Mouse (Mus musculus) forebrain, embryonic 14.5 days (tissue): ENCODE data around the gene Gast. TPM values are rescaled to one million over a fixed set of nuclear protein-coding genes. Genes with fewer than 3 reads are reported as not detected.
"Not testable (repeated sequence)": the region's sequence is repeated elsewhere in the genome, so short reads cannot be mapped to it uniquely, and the experiment has no call there.

Source experiments
- ATAC-seq: fragments of 200-750 bp; cut with Nextera tagmentation; 2 replicates; pipeline ENCODE4 v1.8.0; 2017; ENCODE audit warnings: mild to moderate bottlenecking, moderate library complexity
- DNase-seq: peaks from one replicate; pipeline ENCODE4 v3.0.0-alpha.2; 2015; ENCODE audit warnings: low spot score
- H3K27ac ChIP-seq: fragments of 300-500 bp; sonication (generic); 2 replicates; pipeline ENCODE4 v1.5.1; 2014; ENCODE audit warnings: low read depth, mild to moderate bottlenecking, control low read depth, low read length, moderate library complexity
- H3K27me3 ChIP-seq: fragments of 300-500 bp; sonication (generic); replicated peaks from 2 replicates; pipeline ENCODE4 v1.6.1; 2014; ENCODE audit warnings: low read length, control low read depth, mixed read lengths; ENCODE audit not compliant: control insufficient read depth, insufficient read depth
- H3K36me3 ChIP-seq: fragments of 300-500 bp; sonication (generic); 2 replicates; pipeline ENCODE4 v1.6.1; 2014; ENCODE audit warnings: low read length, control low read depth; ENCODE audit not compliant: control insufficient read depth, insufficient read depth
- H3K4me1 ChIP-seq: fragments of 300-500 bp; sonication (generic); 2 replicates; pipeline ENCODE4 v1.6.1; 2014; ENCODE audit warnings: antibody characterized with exemption, low read length, control low read depth; ENCODE audit not compliant: control insufficient read depth, insufficient read depth
- H3K4me2 ChIP-seq: fragments of 300-500 bp; sonication (generic); 2 replicates; pipeline ENCODE4 v1.6.1; 2014; ENCODE audit warnings: mild to moderate bottlenecking, control low read depth, low read length
- H3K4me3 ChIP-seq: fragments of 300-500 bp; sonication (generic); 2 replicates; pipeline ENCODE4 v1.5.1; 2014; ENCODE audit warnings: low read depth, low read length, control low read depth
- H3K9ac ChIP-seq: fragments of 300-500 bp; sonication (generic); 2 replicates; pipeline ENCODE4 v1.6.1; 2014; ENCODE audit warnings: mild to moderate bottlenecking, low read length, control low read depth, moderate library complexity
- H3K9me3 ChIP-seq: fragments of 300-500 bp; sonication (generic); replicated peaks from 2 replicates; pipeline ENCODE4 v1.6.1; 2016; ENCODE audit warnings: low read length, control low read depth, mixed read lengths; ENCODE audit not compliant: control insufficient read depth
- WGBS: fragments of 180-500 bp; shearing (Covaris S2); extraction: QIAGEN DNeasy Blood & Tissue Kit; methylation state at CpG from one replicate; pipeline ENCODE4 v1.1.7; 2014; 5-methylcytosine and 5-hydroxymethylcytosine counted together
- polyA plus RNA-seq: library from polyadenylated mRNA; unstranded; fragments of >200 nt; fragmentation: Nextera tagmentation; extraction: Ambion mirVana; gene quantifications from 2 replicates; pipeline ENCODE4 v1.2.1, GENCODE M21; 2014

Gene Gast
- polyA plus RNA-seq, 1 experiment from 2014 or later: 0.43 TPM

- no peak overlapping the region for H3K27ac ChIP-seq
- no peaks in the 10 kb centered on the region for H3K9me3 ChIP-seq
- peaks cover 21% of the 10 kb centered on the region for H3K36me3 ChIP-seq
- H3K4me2 ChIP-seq: no peak overlapping the region
- ATAC-seq: no peak
- no peaks in the 10 kb centered on the region for H3K27me3 ChIP-seq
- H3K4me1 ChIP-seq: peaks cover 3% of the 10 kb centered on the region; the same call in 1 of the 2 replicates
- peak; percentile 57 for DNase-seq
- WGBS: 40% methylated on average over 10 of the region's 10 CpGs
- no peak overlapping the region for H3K4me3 ChIP-seq
- H3K9ac ChIP-seq: peak overlapping the region; percentile 51
Observed at GRCm38 (mm10) chr11:100352076-100352857, 18.1 kb downstream of the Gast start.

DNA sequence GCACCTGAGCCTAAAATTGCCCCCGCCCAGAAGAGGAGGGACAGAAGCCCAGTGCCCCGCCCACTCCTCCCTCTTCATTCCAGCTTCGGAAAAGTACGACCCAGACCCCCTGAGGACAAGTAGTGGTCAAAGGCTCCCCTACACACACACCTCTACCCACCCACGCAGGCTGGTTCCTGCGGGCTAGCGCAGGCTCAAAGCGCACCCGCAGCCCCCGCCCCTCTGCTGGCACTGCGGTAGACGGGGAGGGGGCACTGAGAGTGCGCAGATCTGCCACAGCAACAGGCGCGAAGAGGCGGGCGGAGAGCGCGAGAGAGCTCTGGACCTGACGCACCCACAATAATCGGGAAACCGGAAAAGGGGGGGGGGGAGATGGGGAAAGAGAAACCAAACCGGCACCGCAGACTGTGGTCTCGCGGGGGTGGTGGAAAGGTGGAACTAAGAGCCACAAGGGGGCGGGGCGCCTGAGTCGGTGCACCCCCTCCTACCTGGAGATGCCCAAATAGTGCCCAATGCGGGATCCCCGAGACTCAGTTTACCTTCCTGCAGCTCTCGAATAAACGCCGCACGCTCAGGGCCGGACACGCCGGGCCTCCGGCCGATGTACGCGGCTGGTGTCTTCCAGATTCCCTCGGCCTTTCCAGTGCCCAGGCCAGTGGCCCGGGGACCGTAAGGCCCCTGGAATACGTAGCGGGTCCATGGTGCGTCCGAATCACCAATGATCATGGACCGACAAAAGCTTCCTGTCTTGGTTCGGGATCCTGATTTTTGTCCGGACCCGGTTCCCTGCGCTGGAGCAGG is 21.1 kb downstream of the Gast start:
- H3K9me3 ChIP-seq: no peaks in the 10 kb centered on the region
- under 1% methylated on average over 51 of the region's 54 CpGs for WGBS
- H3K27me3 ChIP-seq: no peaks in the 10 kb centered on the region
- peak overlapping the region; percentile 82 for H3K4me3 ChIP-seq
- DNase-seq (peak; percentile 68), ATAC-seq (peak; percentile 63)
- H3K4me2 ChIP-seq: peak overlapping the region; percentile 99
- H3K4me1 ChIP-seq: peaks cover 3% of the 10 kb centered on the region; the same call in 1 of the 2 replicates
- H3K27ac ChIP-seq: peak overlapping the region; percentile 61
- H3K36me3 ChIP-seq: peaks cover 18% of the 10 kb centered on the region
- H3K9ac ChIP-seq: peak overlapping the region; percentile 84

- Histone ChIP-seq H3K27me3 (no peaks in the 10 kb centered on the region), H3K4me2 (peak within 1 kb of the TSS; percentile 99), H3K4me3 (peak within 1 kb of the TSS; percentile 82), H3K9ac (peak within 1 kb of the TSS; percentile 84), H3K9me3 (no peaks in the 10 kb centered on the region), H3K27ac (peak within 1 kb of the TSS; percentile 61), H3K4me1 (peaks cover 3% of the 10 kb centered on the region; the same call in 1 of the 2 replicates), H3K36me3 (peaks cover 14% of the 10 kb centered on the region)
- DNase-seq (peak; percentile 87), ATAC-seq (peak; percentile 73)
- 1% methylated on average over 49 of the region's 49 CpGs for WGBS
Observed at GRCm38 (mm10) chr11:100355972-100356818, 22.0 kb downstream of the Gast start, which contains the start of gene Hap1. TSS of gene Hap1 (minus strand) at chr11:100356128.

- Histone ChIP-seq H3K9ac (peak overlapping the region; percentile 84; the same call in 1 of the 2 replicates), H3K9me3 (no peaks in the 10 kb centered on the region), H3K27ac (no peak overlapping the region), H3K27me3 (no peaks in the 10 kb centered on the region), H3K4me1 (peaks cover 3% of the 10 kb centered on the region; the same call in 1 of the 2 replicates), H3K36me3 (peaks cover 10% of the 10 kb centered on the region), H3K4me2 (peak overlapping the region; percentile 99), H3K4me3 (peak overlapping the region; percentile 82)
- ATAC-seq (no peak), DNase-seq (no peak)
- 13% methylated on average over 9 of the region's 9 CpGs for WGBS
Observed at GRCm38 (mm10) chr11:100356819-100357211, 22.6 kb downstream of the Gast start.

- H3K9ac ChIP-seq: no peak overlapping the region
- H3K4me2 ChIP-seq: no peak overlapping the region
- DNase-seq (no peak), ATAC-seq (no peak)
- H3K27me3 ChIP-seq: no peaks in the 10 kb centered on the region
- no peak overlapping the region for H3K4me3 ChIP-seq
- no peaks in the 10 kb centered on the region for H3K9me3 ChIP-seq
- H3K27ac ChIP-seq: no peak overlapping the region
- peaks cover 3% of the 10 kb centered on the region; the same call in 1 of the 2 replicates for H3K4me1 ChIP-seq
- H3K36me3 ChIP-seq: peaks cover 10% of the 10 kb centered on the region
- WGBS: 53% methylated on average over 5 of the region's 5 CpGs
Observed at GRCm38 (mm10) chr11:100357408-100357807, 23.2 kb downstream of the Gast start.

DNA sequence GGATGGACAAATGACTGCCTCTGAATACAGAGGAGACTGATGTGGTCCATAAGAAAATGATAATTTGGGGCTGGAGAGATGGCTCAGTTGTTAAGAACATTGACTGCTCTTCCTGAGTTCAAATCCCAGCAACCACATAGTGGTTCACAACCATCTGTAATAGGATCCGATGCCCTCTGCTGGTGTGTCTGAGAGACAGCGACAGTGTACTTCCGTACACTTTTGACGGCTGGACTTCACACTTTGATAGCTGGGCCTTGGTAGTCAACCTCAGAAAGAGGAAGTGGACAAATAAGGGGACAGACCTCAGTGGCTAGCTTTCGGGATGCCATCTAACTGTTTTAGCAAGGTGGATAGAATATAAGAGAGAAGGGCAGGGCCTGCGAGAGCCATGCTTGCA is 26.0 kb downstream of the Gast start:
- Histone ChIP-seq H3K27ac (no peak overlapping the region), H3K4me1 (peaks cover 3% of the 10 kb centered on the region; the same call in 1 of the 2 replicates), H3K36me3 (no peaks in the 10 kb centered on the region), H3K9me3 (no peaks in the 10 kb centered on the region), H3K27me3 (no peaks in the 10 kb centered on the region), H3K4me3 (no peak overlapping the region), H3K4me2 (no peak overlapping the region), H3K9ac (no peak overlapping the region)
- WGBS: 78% methylated on average over 6 of the region's 6 CpGs
- DNase-seq (no peak), ATAC-seq (no peak)

- not testable (repeated sequence) for H3K27ac ChIP-seq, ATAC-seq, H3K9ac ChIP-seq, H3K36me3 ChIP-seq, H3K4me3 ChIP-seq, H3K27me3 ChIP-seq, DNase-seq, H3K4me2 ChIP-seq, H3K4me1 ChIP-seq, H3K9me3 ChIP-seq
- no CpG with 5 or more reads among the region's 13 CpGs for WGBS
Observed at GRCm38 (mm10) chr11:100361059-100361458, 26.9 kb downstream of the Gast start.

GRCm38 (mm10) chr11:100362209-100362978 is 28.2 kb downstream of the Gast start:
- H3K4me3 ChIP-seq: no peak overlapping the region
- ATAC-seq: peak; percentile 45; the same call in 1 of the 2 replicates
- no peak overlapping the region for H3K27ac ChIP-seq

More at GRCm38 (mm10) chr11:100362209-100362978, 28.2 kb downstream of the Gast start:
- no peaks in the 10 kb centered on the region for H3K27me3 ChIP-seq
- no peaks in the 10 kb centered on the region for H3K9me3 ChIP-seq
- 13% methylated on average over 8 of the region's 8 CpGs for WGBS
- no peaks in the 10 kb centered on the region for H3K36me3 ChIP-seq
- H3K4me2 ChIP-seq: no peak overlapping the region
- no peak overlapping the region for H3K9ac ChIP-seq
- no peaks in the 10 kb centered on the region for H3K4me1 ChIP-seq
- DNase-seq: peak; percentile 76
